11 mouse cellular contexts compared by ENCODE assay signal in genomic region chr16:66768684-66769389, GRCm38 (mm10).
DNase-seq lines count a peak whose midpoint lies in the region; ATAC-seq lines count a peak whose summit lies in the region.
"Had no signal": no experiment of that assay in that cellular context is flagged by ENCODE, and none has a peak within 500 bp of the region (broad histone marks: within the 10 kb centered on the region; RNA-seq: fewer than 3 reads in every experiment).

No protein-coding gene starts in this region.

- H3K36me3 ChIP-seq in hindbrain, embryonic 11.5 days (ENCODE audit: control insufficient read depth, insufficient read depth, low read length): no peaks in the 10 kb centered on the region
- no peaks in the 10 kb centered on the region for H3K36me3 ChIP-seq in hindbrain, embryonic 10.5 days
- H3K36me3 ChIP-seq in forebrain, embryonic 14.5 days (ENCODE audit: control insufficient read depth, insufficient read depth, low read length): no peaks in the 10 kb centered on the region

- no peaks in the 10 kb centered on the region for H3K9me3 ChIP-seq in hindbrain, embryonic 11.5 days (ENCODE audit: control insufficient read depth, low read length)
- no peaks in the 10 kb centered on the region for H3K9me3 ChIP-seq in hindbrain, embryonic 10.5 days
- H3K9me3 ChIP-seq in forebrain, embryonic 14.5 days (replicated peaks; ENCODE audit: control insufficient read depth, low read length): no peaks in the 10 kb centered on the region

- H3K27me3 ChIP-seq in hindbrain, embryonic 11.5 days (ENCODE audit: control insufficient read depth, insufficient read depth, low read length): no peaks in the 10 kb centered on the region
- no peaks in the 10 kb centered on the region for H3K27me3 ChIP-seq in hindbrain, embryonic 10.5 days (ENCODE audit: insufficient read depth, poor library complexity, severe bottlenecking)
- H3K27me3 ChIP-seq in forebrain, embryonic 14.5 days (replicated peaks; ENCODE audit: control insufficient read depth, insufficient read depth, low read length): no peaks in the 10 kb centered on the region

- H3K9ac ChIP-seq in hindbrain, embryonic 11.5 days (ENCODE audit: low read depth, low read length): no peak overlapping the region
- H3K9ac ChIP-seq in forebrain, embryonic 14.5 days (ENCODE audit: low read length): no peak overlapping the region
- H3K9ac ChIP-seq: liver, embryonic 14.5 days had no signal

- H3K27ac ChIP-seq in hindbrain, embryonic 11.5 days (ENCODE audit: low read depth, low read length): 0 out of 2 replicates have a peak overlapping the region, but pooled peaks have one; percentile 2
- no peak overlapping the region for H3K27ac ChIP-seq in hindbrain, embryonic 10.5 days
- no peak overlapping the region for H3K27ac ChIP-seq in forebrain, embryonic 14.5 days (ENCODE audit: low read depth, low read length)
- H3K27ac ChIP-seq: liver, embryonic 14.5 days had no signal

- DNase-seq in hindbrain, embryonic 11.5 days (ENCODE audit: low spot score): peak; percentile 10
- no peak for DNase-seq in hindbrain, embryonic 10.5 days (ENCODE audit: low spot score)
- peak; percentile 87 for DNase-seq in brain, adult 2 months (ENCODE audit: low read depth, low spot score)
- DNase-seq in forebrain, embryonic 14.5 days (ENCODE audit: low spot score): peak; percentile 75
- peak; percentile 3 for DNase-seq in mesoderm, embryonic 11.5 days (ENCODE audit: low read depth, low spot score)
- no peak for DNase-seq in right cerebral cortex, postnatal 36 days (ENCODE audit: low spot score in 2 of 2)
- no peak for DNase-seq in gastrocnemius, postnatal 25 days
- DNase-seq: kidney, postnatal 36 days; right cerebral cortex, postnatal 25 days had no signal

- no peak overlapping the region for H3K4me2 ChIP-seq in hindbrain, embryonic 11.5 days (replicated peaks; ENCODE audit: low read depth, low read length)
- H3K4me2 ChIP-seq in forebrain, embryonic 14.5 days (ENCODE audit: low read length): no peak overlapping the region

- peak; percentile 67 for ATAC-seq in hindbrain, embryonic 11.5 days (ENCODE audit: low FRiP score)
- peak; percentile 75 for ATAC-seq in forebrain, embryonic 14.5 days
- no peak for ATAC-seq in erythroid progenitor cell, adult 5-6 weeks (replicated peaks; ENCODE audit: low FRiP score, poor library complexity, severe bottlenecking)

- no peaks in the 10 kb centered on the region for H3K4me1 ChIP-seq in hindbrain, embryonic 11.5 days (replicated peaks; ENCODE audit: control insufficient read depth, insufficient read depth, low read length)
- H3K4me1 ChIP-seq in hindbrain, embryonic 10.5 days (replicated peaks): 0 out of 2 replicates have a peak, but pooled peaks cover 6% of the 10 kb centered on the region
- H3K4me1 ChIP-seq in forebrain, embryonic 14.5 days (ENCODE audit: control insufficient read depth, insufficient read depth, low read length): peaks cover 11% of the 10 kb centered on the region

- no peak overlapping the region for H3K4me3 ChIP-seq in hindbrain, embryonic 11.5 days (ENCODE audit: low read depth, low read length)
- no peak overlapping the region for H3K4me3 ChIP-seq in hindbrain, embryonic 10.5 days
- H3K4me3 ChIP-seq in forebrain, embryonic 14.5 days (ENCODE audit: low read depth, low read length): no peak overlapping the region

- 61% methylated on average over 4 of the region's 4 CpGs for WGBS in hindbrain, embryonic 11.5 days
- WGBS in hindbrain, embryonic 10.5 days: 70% methylated on average over 4 of the region's 4 CpGs
- WGBS in forebrain, embryonic 14.5 days: 21% methylated on average over 4 of the region's 4 CpGs

Comparison
In these comparisons a context has a peak if more than half of its experiments do, and no peak if none do; other contexts are left out.
1. DNase-seq: peak in hindbrain, embryonic 11.5 days (single experiment), brain, adult 2 months (single experiment), forebrain, embryonic 14.5 days (single experiment) and mesoderm, embryonic 11.5 days (single experiment); none in hindbrain, embryonic 10.5 days (single experiment), right cerebral cortex, postnatal 36 days (0 of 2) and gastrocnemius, postnatal 25 days (single experiment).